Mouse (Mus musculus) lung, postnatal 0 days (tissue): ENCODE data around the gene Olfr1395. TPM values are rescaled to one million over a fixed set of nuclear protein-coding genes. Genes with fewer than 3 reads are reported as not detected.

Experiments
- ATAC-seq: fragments of 200-750 bp; cut with Nextera tagmentation; 2 replicates; pipeline ENCODE4 v1.8.0; 2017; ENCODE audit warnings: moderate library complexity
- DNase-seq: peaks from one replicate; pipeline ENCODE4 v3.0.0-alpha.2; 2016; ENCODE audit warnings: low spot score
- H3K27ac ChIP-seq: fragments of 300-500 bp; sonication (generic); 2 replicates; pipeline ENCODE4 v1.5.1; 2014; ENCODE audit warnings: antibody characterized with exemption, mild to moderate bottlenecking, low read length, mixed read lengths
- H3K27me3 ChIP-seq: fragments of 300-500 bp; sonication (generic); replicated peaks from 2 replicates; pipeline ENCODE4 v1.6.1; 2014; ENCODE audit warnings: low read length, mixed read lengths; ENCODE audit not compliant: insufficient read depth
- H3K36me3 ChIP-seq: fragments of 300-500 bp; sonication (generic); 2 replicates; pipeline ENCODE4 v1.6.1; 2014; ENCODE audit warnings: low read length, mixed read lengths; ENCODE audit not compliant: insufficient read depth
- H3K4me1 ChIP-seq: fragments of 300-500 bp; sonication (generic); 2 replicates; pipeline ENCODE4 v1.6.1; 2014; ENCODE audit warnings: antibody characterized with exemption, low read depth, low read length, mixed read lengths; ENCODE audit not compliant: insufficient read depth
- H3K4me2 ChIP-seq: fragments of 300-500 bp; sonication (generic); replicated peaks from 2 replicates; pipeline ENCODE4 v1.6.1; 2014; ENCODE audit warnings: low read depth, mild to moderate bottlenecking, low read length, moderate library complexity, mixed read lengths
- H3K4me3 ChIP-seq: fragments of 300-500 bp; sonication (generic); 2 replicates; pipeline ENCODE4 v1.5.1; 2014; ENCODE audit warnings: low read depth, low read length
- H3K9ac ChIP-seq: fragments of 300-500 bp; sonication (generic); replicated peaks from 2 replicates; pipeline ENCODE4 v1.6.1; 2014; ENCODE audit warnings: low read depth, mild to moderate bottlenecking
- H3K9me3 ChIP-seq: fragments of 300-500 bp; sonication (generic); 2 replicates; pipeline ENCODE4 v1.6.1; 2016; ENCODE audit warnings: low read length, mixed read lengths
- CTCF ChIP-seq: IDR thresholded peaks from 2 replicates; pipeline ENCODE4 v1.5.1; 2016; ENCODE audit warnings: antibody characterized with exemption, mild to moderate bottlenecking
- EP300 ChIP-seq: IDR thresholded peaks from 2 replicates; pipeline ENCODE4 v1.6.1; 2016; ENCODE audit warnings: antibody characterized with exemption, mild to moderate bottlenecking, control low read depth
- WGBS: fragments of 180-500 bp; shearing (Covaris S2); extraction: QIAGEN DNeasy Blood & Tissue Kit; methylation state at CpG from one replicate; pipeline ENCODE4 v1.1.7; 2014; 5-methylcytosine and 5-hydroxymethylcytosine counted together
- polyA plus RNA-seq: library from polyadenylated mRNA; unstranded; fragments of >200 nt; fragmentation: Nextera tagmentation; extraction: Ambion mirVana; gene quantifications from 2 replicates; pipeline ENCODE4 v1.2.1, GENCODE M21; 2015

The Olfr1395 gene
- polyA plus RNA-seq, 1 experiment from 2014 or later = not detected

DNA sequence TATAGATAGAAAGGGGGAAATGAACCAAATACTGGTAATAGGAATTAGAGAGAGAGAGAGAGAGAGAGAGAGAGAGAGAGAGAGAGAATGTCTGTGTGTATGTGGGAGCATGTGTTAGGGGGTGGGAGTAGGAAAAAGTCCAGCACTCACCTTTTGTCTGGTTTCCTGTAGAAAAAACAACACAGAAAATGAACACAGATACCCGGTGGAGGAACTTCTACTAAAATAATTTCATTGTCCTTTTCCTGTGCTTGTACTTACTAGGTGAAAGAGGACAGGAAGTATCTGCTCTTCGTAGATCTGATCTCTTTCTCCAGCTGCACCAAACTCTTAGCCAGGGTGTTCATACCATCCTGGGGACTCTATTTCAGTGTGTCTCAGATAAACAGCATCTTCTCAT, 27.9 kb upstream of the Olfr1395 start:
- Histone ChIP-seq H3K9me3 (no peaks in the 10 kb centered on the region), H3K4me2 (no peak overlapping the region), H3K4me3 (no peak overlapping the region), H3K36me3 (no peaks in the 10 kb centered on the region), H3K4me1 (no peaks in the 10 kb centered on the region), H3K27ac (no peak overlapping the region), H3K9ac (no peak overlapping the region), H3K27me3 (no peaks in the 10 kb centered on the region)
- WGBS = 29% methylated on average over 2 of the region's 2 CpGs
- ATAC-seq (no peak), DNase-seq (no peak)
- TF ChIP-seq EP300 = no peak
- no peak for TF ChIP-seq CTCF

GRCm38 (mm10) chr11:49114774-49115173, 27.3 kb upstream of the Olfr1395 start, which contains the start of gene Olfr1396:
TSS of gene Olfr1396 (minus strand) at chr11:49114874.
- Histone ChIP-seq H3K4me2 (no peak within 1 kb of the TSS), H3K4me3 (no peak within 1 kb of the TSS), H3K9me3 (no peaks in the 10 kb centered on the region), H3K9ac (no peak within 1 kb of the TSS), H3K27me3 (no peaks in the 10 kb centered on the region), H3K27ac (no peak within 1 kb of the TSS), H3K4me1 (no peaks in the 10 kb centered on the region), H3K36me3 (no peaks in the 10 kb centered on the region)
- no peak for DNase-seq
- TF ChIP-seq CTCF (no peak), EP300 (no peak)
- no peak for ATAC-seq

DNA sequence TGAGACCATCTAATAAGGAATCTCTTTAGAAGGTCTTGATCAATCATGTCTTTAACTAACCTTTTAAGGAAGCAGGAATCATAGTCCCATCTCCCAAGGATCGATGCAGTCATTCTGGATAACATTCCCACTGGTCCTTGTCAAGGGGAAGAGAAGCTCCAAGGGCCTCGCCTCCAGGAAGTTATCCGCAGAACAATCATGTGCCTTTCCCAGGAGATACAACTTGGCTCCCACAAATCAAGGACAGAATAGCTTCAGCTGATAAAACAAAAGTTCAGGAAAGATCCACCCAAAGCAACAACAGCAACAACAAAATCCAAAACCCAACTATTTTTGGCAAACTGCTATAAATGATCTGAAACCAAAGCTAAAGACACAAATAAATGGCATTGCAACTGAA, 22.4 kb upstream of the Olfr1395 start:
- 76% methylated on average over 3 of the region's 3 CpGs for WGBS
- Histone ChIP-seq H3K4me1 (no peaks in the 10 kb centered on the region), H3K9ac (no peak overlapping the region), H3K4me2 (no peak overlapping the region), H3K4me3 (no peak overlapping the region), H3K9me3 (no peaks in the 10 kb centered on the region), H3K27me3 (no peaks in the 10 kb centered on the region), H3K36me3 (no peaks in the 10 kb centered on the region), H3K27ac (no peak overlapping the region)
- ATAC-seq (no peak), DNase-seq (no peak)
- TF ChIP-seq CTCF = no peak
- no peak for TF ChIP-seq EP300

DNA sequence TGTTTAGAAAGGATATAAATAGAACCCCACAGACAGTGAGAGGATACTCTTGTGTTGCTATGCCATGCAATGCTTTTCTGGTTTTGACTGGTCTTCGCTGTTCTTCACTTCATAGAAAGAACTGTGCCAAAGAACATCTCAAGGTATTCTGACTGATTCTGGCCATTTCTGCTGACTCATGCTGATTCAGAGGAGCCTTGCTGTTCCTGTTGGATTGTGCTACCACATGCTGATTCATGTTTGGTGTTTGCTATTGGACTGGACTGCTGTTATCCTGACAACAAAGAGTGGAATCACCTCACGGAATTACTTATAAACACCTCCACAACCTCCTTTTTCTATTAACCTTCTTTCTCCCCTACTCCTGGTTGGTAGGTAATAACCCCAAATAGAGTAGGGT, 17.9 kb upstream of the Olfr1395 start:
- Histone ChIP-seq H3K9ac (no peak overlapping the region), H3K27ac (no peak overlapping the region), H3K9me3 (no peaks in the 10 kb centered on the region), H3K4me2 (no peak overlapping the region), H3K36me3 (no peaks in the 10 kb centered on the region), H3K4me3 (no peak overlapping the region), H3K4me1 (no peaks in the 10 kb centered on the region), H3K27me3 (no peaks in the 10 kb centered on the region)
- TF ChIP-seq CTCF (no peak), EP300 (no peak)
- 89% methylated on average over 2 of the region's 2 CpGs for WGBS
- ATAC-seq (no peak), DNase-seq (no peak)

DNA sequence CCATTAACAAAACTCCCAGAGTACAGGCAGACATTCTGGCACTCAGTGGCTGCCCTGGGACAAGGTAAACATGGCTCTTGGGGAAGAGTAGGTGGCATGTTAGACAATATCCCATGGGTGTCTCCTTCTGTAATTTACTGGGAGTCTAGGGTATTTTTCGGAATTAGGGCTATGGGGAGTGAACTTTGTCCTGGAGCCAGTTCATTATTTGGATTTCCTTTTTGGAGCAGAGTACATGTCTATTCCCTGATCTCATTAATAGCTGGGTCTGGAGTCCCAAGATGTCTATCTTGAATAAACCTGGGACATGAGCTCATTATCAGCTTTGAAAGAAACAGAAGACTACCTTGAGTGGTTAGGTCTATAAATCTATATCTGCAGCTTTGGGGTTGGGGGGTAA, 12.0 kb downstream of the Olfr1395 start, which contains the start of gene Olfr1394:
TSS of gene Olfr1394 (plus strand) at position 301 of the 400 bp plus-strand sequence.
- no peak within 1 kb of the TSS for H3K4me3 ChIP-seq
- H3K9me3 ChIP-seq = no peaks in the 10 kb centered on the region
- DNase-seq (no peak), ATAC-seq (no peak)
- H3K9ac ChIP-seq = no peak within 1 kb of the TSS
- H3K36me3 ChIP-seq = no peaks in the 10 kb centered on the region
- WGBS = 86% methylated on average over 1 of the region's 1 CpGs
- H3K27me3 ChIP-seq = no peaks in the 10 kb centered on the region
- H3K4me1 ChIP-seq = no peaks in the 10 kb centered on the region
- no peak for TF ChIP-seq CTCF
- TF ChIP-seq EP300 = no peak
- no peak within 1 kb of the TSS for H3K4me2 ChIP-seq
- no peak within 1 kb of the TSS for H3K27ac ChIP-seq

DNA sequence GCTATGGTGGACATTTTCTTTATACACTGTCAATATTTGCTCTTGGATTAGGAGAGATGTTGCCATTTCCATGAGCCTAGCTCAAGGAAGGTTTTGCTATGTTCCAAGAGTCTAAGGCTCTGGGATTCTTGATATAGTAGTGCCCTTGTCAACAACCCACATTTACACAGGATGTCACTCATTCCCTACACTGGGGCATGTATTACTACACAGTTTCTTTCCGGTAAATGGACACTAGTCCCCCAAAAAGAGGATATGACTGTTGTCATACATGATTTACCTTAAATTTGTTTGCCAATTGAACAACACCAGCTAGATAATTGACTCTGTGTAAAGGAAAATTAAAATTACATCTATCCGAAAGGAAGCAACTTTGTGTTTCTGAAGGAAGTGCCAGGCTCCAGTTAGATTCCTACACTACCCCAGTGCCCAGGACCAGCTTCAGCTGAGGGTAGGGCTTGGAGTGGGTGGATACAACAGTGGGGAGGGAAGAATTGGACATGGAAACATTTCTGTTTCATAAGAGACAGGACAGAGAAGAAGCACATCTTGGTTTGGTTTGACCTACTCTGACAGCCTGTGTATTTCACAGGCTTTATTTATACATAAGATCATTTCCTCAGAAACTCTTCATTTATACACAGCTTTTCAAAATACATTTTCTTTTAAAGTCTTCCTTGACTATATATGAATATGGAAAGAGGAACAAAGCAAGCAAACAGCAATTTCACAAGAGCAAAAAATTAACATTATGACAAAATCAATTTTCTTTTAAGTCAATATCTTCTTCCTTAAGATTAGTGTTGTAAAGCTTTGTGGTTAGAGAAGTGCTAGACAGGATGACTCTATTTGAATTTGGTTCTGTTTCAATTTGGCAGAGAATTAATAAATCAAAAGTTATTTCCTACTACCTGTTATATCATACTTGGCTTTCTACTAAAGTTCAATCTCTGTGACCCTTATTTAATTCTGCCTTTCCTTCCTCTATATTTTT, 15.0 kb downstream of the Olfr1395 start:
- Histone ChIP-seq H3K4me2 (no peak overlapping the region), H3K9me3 (no peaks in the 10 kb centered on the region), H3K4me3 (no peak overlapping the region), H3K27ac (no peak overlapping the region), H3K9ac (no peak overlapping the region), H3K36me3 (no peaks in the 10 kb centered on the region), H3K4me1 (no peaks in the 10 kb centered on the region), H3K27me3 (no peaks in the 10 kb centered on the region)
- DNase-seq (no peak), ATAC-seq (no peak)
- 77% methylated on average over 2 of the region's 2 CpGs for WGBS
- TF ChIP-seq CTCF = no peak
- TF ChIP-seq EP300 = no peak
